Mouse (Mus musculus): ENCODE data around the gene Cyp11a1.

Gene Cyp11a1

DNA sequence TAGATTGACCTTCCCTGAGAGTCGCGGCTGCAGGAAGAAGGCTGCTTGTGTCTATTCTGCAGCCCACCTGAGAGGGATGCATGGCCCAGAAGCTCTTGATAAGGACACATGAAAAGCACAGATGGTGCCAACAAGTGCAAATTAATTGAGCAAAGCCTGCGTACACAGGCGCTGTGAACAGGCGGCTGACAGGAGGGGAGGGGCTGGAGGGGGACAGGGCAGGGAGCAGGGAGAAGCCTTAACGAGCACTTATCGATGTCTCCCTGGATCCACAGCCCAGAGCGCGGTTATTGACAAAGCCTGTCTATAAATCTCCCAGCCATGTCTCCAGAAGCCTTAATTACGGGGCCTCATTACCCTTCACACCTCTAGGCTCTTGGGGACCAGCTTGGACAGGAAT, 38.6 kb downstream of the Cyp11a1 start:
- DNase-seq (ENCODE audit: low spot score), result no peak

DNA sequence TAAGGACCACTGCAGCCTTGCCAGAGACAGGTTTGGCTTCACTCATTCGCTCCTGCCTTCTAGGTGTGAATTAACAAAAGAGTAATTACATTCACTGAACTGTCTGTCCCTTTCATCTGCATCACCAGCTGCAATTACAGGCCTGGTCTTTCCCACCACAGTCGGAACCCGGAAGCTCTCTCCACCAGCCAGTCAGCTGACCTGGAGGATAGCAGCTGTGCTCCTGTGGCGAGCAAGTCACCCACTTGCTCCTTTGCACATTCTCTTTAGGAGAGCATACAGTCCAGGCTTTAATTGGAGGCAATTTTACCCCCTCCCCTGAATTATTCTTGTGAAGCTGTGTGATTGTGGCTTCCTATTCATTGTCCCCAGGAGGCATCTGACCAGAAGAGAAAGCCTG, 39.4 kb downstream of the Cyp11a1 start:
- no peak for DNase-seq (ENCODE audit: low spot score)

DNA sequence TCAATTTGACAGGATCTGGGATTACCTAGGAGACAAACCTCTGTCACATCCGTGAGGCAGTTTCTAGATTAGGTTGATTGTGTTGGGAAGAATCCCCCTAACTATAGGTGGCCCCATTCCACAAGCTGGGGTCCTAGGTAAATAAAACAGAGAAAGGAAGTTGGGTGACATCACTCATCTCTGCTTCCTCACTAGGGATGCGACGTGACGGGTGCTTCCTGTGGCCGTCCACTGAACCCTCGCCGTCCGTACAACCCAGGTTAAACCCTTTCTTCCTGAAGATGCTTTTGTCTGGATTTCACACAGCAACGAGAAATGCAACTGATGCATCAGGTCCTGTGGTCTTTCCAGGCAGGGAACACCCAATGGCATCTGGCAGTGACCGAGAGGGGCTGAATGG, 40.9 kb downstream of the Cyp11a1 start:
- no peak for DNase-seq (ENCODE audit: low spot score)

DNA sequence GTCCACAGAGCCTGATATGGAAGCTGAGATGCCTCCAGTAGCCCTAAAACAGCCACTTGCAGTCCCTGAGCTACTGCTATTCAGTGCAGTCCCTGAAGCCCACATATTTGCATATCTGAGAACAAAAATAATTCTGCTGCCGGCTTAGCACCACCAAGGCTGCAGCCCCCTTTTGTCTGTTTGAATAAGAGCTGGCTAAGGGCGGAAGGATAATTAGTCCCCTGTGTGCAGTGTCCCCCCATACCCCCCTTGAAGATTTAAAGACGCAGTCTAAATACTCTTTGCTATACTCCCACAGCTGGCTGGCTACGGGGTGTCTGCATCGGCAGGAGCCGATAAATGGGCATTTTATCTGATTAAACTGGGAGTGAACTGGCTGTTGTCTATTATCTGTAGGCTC, 42.4 kb downstream of the Cyp11a1 start:
- no peak for DNase-seq (ENCODE audit: low spot score)

DNA sequence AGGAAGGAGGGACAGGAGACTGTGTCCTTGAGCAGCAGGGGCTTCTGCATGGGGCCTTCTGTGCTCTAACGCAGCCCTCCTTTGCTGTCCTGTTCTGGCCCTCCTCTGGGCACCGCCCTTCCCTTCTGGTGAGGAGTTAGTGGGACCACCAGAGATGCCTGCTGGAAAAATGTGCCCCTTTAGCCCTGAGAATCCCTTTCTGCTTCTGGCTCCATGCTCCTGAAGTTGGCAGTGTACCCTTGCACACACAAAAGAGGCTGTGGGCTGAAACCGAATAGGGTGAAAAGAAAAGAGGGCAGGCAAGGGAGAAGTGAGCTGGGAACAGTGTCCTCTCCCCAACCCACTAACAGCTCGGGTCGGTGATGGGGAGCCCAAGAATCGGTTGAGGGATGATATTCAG, 43.0 kb downstream of the Cyp11a1 start:
- no peak for DNase-seq (ENCODE audit: low spot score)

DNA sequence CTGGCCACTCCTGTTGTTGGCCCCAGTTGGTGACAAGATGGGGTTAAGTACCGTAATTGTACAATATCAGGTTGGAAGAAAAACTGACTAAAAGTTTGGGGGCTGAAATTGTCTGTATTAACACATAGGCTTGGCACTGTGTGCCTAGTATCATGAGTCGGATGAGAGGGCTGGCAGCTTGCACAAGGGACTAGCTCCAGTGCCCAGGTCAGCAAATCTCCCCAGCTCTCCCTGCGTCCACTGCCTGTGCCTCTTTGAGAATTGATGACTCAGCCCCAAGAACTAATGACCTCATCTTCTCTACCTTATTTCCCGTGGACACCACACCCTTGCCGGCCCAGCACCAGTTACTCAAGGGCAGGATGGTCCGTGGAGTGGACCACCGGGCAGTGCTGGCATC, 43.6 kb downstream of the Cyp11a1 start:
- DNase-seq (ENCODE audit: low spot score), result no peak

DNA sequence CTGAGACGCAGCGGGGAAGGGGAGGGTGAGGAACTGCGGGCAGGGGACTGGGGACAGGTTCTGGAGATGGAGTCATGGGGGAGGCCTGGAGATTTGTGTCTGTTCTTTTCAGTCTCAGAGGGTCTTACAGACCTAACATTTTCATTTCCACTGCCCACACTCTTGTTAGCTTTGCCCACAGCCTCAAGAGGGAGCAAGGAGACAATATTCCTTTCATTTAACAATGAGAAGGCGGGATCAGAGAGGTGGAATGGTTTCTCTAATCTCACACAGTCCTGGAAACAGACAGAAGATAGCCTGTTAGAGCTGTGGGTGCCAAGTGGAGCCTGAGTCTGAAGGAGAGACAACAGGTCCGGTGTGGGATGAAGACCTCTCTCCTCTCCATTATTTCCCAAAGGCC, 45.7 kb downstream of the Cyp11a1 start:
- DNase-seq (ENCODE audit: low spot score), result peak; percentile 51

DNA sequence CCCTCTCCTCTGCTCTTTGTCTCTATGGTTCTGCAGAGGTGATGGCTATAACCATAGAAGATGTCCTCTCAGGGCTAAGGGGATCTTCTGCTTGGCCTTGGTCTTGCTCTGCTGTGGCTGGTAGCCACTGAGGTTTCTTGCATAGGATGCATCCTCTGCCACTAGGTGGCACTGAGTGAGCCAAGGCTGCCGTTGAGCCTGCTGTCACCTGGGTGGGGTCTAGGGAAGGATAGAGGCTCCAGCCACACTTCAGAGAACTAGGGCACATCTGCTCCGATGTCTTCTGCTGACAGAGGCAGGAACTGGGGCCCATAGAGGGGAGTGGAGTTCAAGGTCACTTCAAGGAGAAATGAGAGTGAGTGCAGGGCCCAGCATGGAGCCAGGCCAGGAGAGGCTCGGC, 46.9 kb downstream of the Cyp11a1 start:
- peak; percentile 90 for DNase-seq (ENCODE audit: low spot score)

DNA sequence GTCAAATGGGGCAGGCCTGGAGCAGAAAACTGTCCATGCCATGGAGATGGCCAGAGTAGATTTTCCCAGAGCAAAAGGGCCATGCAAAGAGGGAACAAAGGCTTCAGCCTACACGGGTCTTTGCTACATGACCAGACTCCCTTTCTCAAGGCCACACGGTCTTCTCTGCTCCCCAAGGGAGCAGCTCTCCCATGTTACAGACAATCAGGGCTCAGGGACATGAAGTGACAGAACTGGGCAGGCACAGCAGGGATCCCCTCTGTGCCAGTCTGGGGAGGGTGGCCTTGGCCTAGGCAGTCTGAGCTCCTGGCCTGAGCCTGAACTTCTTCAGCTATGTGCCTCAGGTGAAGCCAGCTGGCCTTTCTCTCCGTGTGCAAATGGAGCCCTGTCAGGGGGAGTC, 47.3 kb downstream of the Cyp11a1 start:
- DNase-seq (ENCODE audit: low spot score), result no peak

DNA sequence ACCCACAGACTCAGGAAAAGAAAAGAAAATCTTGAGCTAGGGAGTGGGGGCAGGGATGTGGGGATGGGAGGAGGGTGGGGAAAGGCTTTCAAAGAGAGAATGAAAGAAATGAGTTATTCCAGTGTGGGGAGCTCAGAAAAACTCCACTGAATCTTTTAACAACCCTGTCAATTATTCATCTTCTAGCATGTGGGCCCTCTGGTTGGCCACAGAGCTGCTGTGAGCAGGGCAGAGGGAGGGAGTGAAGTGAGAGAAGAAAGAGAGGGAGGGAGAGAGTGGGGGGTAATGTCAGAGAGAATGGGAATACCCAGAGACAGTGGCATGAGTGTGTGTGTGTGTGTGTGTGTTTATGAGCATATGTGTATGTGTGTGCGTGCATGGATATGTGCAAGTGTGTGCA, 47.8 kb downstream of the Cyp11a1 start:
- DNase-seq (ENCODE audit: low spot score), result no peak

DNA sequence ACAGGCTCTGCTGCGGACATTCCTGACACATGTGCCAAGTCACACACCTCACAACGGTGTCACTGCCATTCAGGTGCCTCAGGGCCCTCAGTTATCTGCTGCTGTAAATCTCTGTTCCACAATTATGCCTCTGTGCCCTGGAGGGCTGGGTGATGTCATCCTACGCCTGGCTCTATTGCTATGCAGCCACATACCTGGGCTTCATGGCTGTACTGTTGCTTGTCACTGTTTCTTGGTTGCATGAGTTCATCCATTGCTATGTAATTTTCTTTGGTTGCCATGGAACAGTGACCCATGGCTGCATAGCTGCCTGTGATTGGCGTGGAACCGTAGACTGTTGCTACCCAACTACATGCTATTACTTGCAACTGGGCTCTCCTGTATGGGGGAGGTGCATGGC, 49.5 kb downstream of the Cyp11a1 start:
- no peak for DNase-seq (ENCODE audit: low spot score)

DNA sequence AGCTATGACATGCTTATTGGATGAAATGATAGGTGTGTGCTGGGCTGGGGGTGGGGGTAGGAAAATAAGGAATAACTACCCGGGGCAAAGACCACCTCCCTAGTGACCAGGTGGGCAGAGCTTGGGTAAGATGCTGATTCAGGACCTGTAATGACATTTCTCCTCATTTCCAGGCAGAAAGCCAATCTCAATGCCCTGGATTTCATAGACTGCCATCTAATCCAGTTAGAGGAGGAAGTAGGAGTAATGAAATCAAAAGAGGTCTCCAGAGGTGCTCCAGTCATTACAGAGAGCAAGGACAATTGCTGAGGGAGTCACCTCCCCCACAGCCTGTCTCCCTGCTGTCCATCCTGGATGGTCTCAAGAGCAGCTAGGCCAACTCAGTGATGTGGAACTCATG, 53.7 kb downstream of the Cyp11a1 start:
- no peak for DNase-seq (ENCODE audit: low spot score)

DNA sequence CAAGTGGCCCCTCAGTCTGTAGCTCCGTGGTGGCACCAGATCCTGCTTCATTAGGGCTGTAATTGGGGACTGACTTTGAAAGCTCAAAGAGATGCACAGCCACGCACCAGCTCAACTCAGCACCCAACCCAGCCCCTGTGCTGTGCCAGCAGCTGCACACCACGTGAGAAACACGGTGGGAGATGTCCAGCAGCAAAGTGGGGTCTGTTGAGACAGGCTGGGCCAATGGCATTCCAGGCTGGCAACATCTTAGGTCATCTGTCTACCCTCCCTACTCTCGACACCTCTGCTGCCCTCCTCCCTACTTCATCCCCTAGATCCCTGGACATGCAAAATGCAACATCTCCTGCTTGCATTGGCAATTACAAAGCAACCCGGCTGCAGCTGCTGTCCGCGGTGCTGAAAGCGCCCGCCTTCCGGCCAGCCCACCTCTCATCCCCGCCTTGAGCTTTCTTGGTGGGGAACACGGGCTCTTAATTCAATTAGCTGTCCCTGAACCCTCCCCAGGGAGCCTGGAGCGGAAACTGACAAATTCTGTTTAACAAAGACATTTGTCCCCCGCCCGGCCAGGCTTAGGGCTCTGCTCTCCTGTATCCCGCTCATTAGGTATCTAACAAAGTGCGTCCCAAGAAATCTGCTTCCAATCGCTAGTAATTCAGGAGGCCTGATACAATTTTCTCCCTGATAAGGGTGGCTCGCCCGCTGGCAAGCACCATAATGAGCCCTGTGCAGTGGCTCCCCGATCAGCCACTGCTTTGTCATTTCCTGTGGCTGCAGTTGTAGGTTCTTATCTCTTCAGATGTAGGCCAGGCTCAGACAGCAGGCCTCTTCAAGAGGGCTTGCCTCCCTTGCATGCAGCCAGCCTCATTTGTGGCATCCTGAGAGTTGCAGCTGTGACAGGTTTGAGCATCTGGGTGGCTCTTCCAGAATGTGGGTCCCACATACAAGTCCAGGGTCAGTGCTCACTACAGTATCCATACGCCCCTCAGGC, 54.8 kb downstream of the Cyp11a1 start:
- DNase-seq (ENCODE audit: low spot score), result peak; percentile 73

DNA sequence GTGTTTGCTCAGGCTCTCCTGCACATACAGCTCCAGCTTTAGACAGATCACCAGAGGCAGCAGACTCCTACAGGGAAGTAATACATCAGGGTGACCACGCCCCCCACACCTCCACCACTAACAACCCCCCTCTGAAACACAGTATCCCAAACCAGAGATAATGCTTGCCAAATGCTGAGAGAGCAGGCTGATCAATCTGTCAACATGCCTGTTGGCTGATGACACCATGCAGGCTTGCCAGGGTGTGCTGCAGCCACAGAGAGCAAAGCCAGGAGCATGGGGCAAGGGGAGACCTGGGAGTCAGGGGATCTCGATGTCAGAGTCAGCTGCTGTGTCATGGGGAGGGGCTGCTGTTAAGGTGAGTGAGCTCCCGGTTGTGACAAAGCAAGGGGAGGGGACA, 57.3 kb downstream of the Cyp11a1 start, which contains the start of gene Stra6:
Stra6 (plus strand) TSS at position 258 of the 400 bp plus-strand sequence.
- DNase-seq (ENCODE audit: low spot score), result no peak

DNA sequence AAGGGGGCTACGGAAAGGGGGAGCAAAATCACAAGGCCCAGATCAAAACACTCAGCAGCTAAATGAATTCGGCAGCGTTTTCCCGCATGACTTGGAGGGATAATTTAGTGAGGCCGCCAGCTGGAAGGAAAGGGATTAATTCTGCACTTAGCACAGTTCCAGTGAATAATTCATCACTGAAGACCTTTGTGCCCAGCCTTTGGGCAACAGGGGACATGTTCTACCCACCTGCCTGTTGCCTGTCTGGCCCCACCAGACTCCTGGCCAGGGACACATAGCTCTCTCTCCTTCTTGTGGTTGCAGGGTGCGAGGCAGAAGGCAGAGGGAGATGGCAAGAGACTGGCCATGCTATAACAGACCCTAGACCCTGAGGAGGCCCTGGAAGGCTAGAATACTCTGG, 59.3 kb downstream of the Cyp11a1 start:
- no peak for DNase-seq (ENCODE audit: low spot score)

DNA sequence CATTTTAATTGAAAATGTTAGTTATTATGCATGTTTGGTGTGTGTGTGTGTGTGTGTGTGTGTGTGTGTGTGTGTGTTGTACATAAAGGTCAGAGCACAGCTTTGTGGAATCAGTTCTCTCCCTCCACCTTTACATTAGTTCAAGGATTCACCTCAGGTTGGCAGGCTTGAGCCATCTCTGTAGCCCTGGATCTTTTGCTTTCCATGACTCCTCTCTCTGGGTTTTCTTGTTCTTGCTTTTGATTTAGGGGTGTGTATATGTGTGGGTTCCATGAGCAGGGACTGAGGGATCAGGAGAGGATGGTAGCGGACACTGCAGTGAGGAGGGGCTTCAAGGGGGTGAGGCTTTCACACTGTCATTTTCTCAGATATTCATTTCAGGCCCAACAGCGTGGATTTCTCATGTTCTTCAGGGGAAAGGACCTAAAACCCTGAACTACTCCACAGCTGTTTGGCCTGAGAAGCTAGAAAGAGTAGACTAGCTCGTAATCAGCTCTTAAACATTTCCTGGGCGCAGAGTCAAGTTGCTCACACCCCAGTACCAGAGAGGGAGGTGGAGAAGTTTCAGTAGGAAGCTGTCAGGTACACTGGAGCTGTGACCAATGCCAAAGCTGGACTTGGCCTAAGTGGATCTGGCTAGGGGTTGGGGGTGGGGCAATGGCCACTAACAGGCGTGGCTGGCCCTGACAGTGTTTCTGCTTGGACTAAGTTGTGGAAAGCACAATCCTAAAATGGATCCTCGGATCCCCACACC, 59.9 kb downstream of the Cyp11a1 start:
- DNase-seq (ENCODE audit: low spot score), result no peak

DNA sequence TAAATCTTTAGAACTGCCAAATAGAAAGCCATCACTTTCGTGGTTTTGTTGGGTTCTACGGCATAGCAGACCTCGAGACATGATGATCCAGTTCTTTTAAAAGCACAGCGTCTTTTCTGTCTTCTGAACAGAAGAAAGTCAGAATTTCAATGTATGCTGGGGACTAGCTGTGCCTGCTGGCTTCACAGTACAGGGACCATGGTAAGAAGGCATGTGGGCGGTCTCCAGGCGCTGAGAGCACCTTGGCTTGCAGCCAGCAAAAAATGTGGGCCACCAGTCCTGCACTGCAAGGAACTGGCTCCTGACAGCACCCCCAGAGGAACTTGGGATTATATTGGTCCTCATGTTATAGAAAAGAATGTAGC, 60.5 kb downstream of the Cyp11a1 start:
- no peak for DNase-seq (ENCODE audit: low spot score)

DNA sequence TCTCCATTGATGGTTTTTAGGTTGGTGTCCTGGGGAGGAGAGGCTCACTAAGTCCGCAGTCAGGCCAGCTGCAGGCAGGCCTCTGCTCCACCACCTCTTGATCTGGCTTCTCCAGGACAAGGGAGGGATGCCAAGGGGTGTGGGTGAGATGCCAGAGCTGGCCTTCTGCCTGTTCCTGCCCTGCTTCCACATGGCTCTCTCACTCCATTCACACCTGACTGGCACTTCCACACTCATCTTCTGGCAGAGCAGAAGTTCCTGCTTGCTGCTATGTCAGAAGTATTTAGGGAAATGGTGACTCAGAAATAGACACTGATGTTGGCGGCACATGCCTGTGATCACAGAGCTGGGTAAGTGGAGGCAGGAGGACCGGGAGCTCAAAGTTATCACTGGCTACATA, 61.3 kb downstream of the Cyp11a1 start:
- DNase-seq (ENCODE audit: low spot score), result no peak

DNA sequence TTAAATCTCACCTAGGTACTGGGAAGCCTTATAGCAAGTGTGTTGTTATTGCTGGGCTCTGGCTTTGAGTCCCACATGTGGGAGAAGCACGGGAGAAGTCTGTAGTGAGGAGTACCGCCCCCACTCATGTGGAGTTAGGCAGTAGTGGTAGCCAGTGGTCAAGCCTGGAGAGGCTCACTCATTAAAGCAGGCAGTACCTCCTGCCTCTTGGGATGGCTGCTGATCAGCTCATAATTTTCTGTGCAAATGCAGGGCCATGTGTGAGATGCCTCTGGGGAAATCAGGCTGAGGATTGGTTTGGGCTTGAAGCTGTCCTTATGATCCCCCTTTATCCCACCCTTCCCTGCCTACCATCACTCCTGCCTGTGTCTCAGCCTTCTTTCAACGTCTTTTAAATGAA, 68.3 kb downstream of the Cyp11a1 start:
- DNase-seq (ENCODE audit: low spot score), result no peak

Measured in embryo, embryonic 10 days (tissue).